Mouse (Mus musculus) thymus, adult 2 months (tissue): ENCODE results near the gene Tomm70a.

ENCODE experiments used
- CTCF ChIP-seq: fragments of 200-500 bp; IDR thresholded peaks from 2 replicates; pipeline ENCODE4 v1.5.1; 2012; ENCODE audit warnings: mild to moderate bottlenecking, control low read depth, low read length, moderate library complexity, borderline replicate concordance; ENCODE audit not compliant: control insufficient read depth, poor library complexity, insufficient read depth; ENCODE audit errors: extremely low read depth
- POLR2A ChIP-seq: fragments of 200-500 bp; IDR thresholded peaks from 2 replicates; pipeline ENCODE4 v1.6.1; 2012; ENCODE audit warnings: mild to moderate bottlenecking, low read length, control low read depth, moderate library complexity; ENCODE audit not compliant: control insufficient read depth, poor library complexity, insufficient read depth; ENCODE audit errors: extremely low read depth

DNA sequence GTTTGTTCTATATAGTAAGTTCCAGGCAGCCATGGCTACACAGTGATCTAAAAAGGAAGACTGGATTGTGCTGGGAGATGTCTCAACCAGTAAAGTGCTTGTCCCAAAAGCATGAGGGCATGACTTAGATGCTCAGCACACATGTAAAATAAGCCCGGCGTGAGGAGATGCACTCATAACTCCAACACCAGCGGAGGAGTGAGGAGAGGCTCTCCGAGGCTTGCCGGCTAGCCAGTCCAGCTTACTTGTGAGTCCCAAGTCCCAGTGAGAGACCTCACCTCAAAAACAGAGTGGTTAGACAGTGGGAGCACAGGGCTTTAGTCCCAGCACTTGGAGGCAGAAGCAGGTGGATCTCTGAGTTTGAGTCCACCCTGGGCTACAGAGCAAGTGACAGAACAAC lies 43.7 kb downstream of the Tomm70a start:
- TF ChIP-seq POLR2A: no peak
- TF ChIP-seq CTCF: no peak
